Mouse (Mus musculus) intestine, embryonic 15.5 days (tissue): Measurements from ENCODE around the gene Dbp. TPM values are rescaled to one million over a fixed set of nuclear protein-coding genes. Genes with fewer than 3 reads are reported as not detected.
A peak's percentile ranks its signal among the peaks of the same experiment; 100 is the strongest.

ENCODE experiments used
- ATAC-seq: fragments of 200-750 bp; cut with Nextera tagmentation; 2 replicates; pipeline ENCODE4 v1.8.0; 2017; ENCODE audit warnings: moderate TSS enrichment, moderate library complexity
- H3K27ac ChIP-seq: fragments of 300-500 bp; sonication (generic); 2 replicates; pipeline ENCODE4 v1.5.1; 2015; ENCODE audit warnings: mild to moderate bottlenecking, inconsistent platforms
- H3K27me3 ChIP-seq: fragments of 300-500 bp; sonication (generic); replicated peaks from 2 replicates; pipeline ENCODE4 v1.6.1; 2015; ENCODE audit warnings: inconsistent platforms
- H3K36me3 ChIP-seq: fragments of 300-500 bp; sonication (generic); 2 replicates; pipeline ENCODE4 v1.6.1; 2015; ENCODE audit warnings: inconsistent platforms
- H3K4me1 ChIP-seq: fragments of 300-500 bp; sonication (generic); replicated peaks from 2 replicates; pipeline ENCODE4 v1.6.1; 2015; ENCODE audit warnings: inconsistent platforms
- H3K4me2 ChIP-seq: fragments of 300-500 bp; sonication (generic); replicated peaks from 2 replicates; pipeline ENCODE4 v1.6.1; 2015; ENCODE audit warnings: mild to moderate bottlenecking, inconsistent platforms
- H3K4me3 ChIP-seq: fragments of 300-500 bp; sonication (generic); replicated peaks from 2 replicates; pipeline ENCODE4 v1.5.1; 2015; ENCODE audit warnings: inconsistent platforms
- H3K9ac ChIP-seq: fragments of 300-500 bp; sonication (generic); 2 replicates; pipeline ENCODE4 v1.6.1; 2015; ENCODE audit warnings: inconsistent platforms
- H3K9me3 ChIP-seq: fragments of 300-500 bp; sonication (generic); 2 replicates; pipeline ENCODE4 v1.6.1; 2016; ENCODE audit warnings: inconsistent platforms
- WGBS: fragments of 180-500 bp; shearing (Covaris S2); methylation state at CpG from one replicate; pipeline ENCODE4 v1.1.7; 2015; 5-methylcytosine and 5-hydroxymethylcytosine counted together
- polyA plus RNA-seq: library from polyadenylated mRNA; unstranded; fragments of >200 nt; fragmentation: Nextera tagmentation; extraction: Ambion mirVana; gene quantifications from 2 replicates; pipeline ENCODE4 v1.2.1, GENCODE M21; 2015

Dbp gene
- polyA plus RNA-seq, 1 experiment from 2014 or later: 3.4 TPM

DNA sequence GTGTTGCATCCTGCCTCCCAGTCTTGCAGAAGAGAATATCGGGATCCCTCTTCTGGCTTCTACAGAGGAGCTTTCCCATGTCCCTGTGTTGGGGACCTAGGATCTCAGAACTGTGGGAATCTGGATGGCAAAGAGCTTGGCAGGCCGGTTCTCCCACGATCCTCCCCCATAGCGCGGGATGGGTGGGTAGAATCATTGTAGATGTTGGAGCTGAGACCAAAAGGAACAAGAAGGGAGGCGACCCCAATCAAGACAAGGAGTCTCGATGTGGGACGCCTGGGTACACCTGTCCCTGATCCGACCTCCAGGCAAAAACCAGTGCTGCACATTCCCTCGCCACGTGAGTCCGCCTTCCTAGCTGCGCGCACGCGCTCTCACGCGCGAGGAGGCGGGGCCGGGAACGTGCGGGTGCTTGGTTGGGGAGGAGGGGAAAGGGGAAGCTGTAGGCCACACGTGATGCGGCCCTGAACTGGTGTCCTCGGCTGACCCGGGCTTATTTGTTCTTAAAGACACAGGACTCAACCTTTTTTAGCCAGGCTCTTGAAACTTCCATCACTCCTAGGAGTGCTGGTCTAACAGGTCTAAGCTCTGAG, 2.6 kb downstream of the Dbp start:
- H3K27me3 ChIP-seq: no peaks in the 10 kb centered on the region
- peak overlapping the region; percentile 67 for H3K4me3 ChIP-seq
- H3K36me3 ChIP-seq: peaks cover 17% of the 10 kb centered on the region
- no peaks in the 10 kb centered on the region for H3K9me3 ChIP-seq
- H3K27ac ChIP-seq: peak overlapping the region; percentile 83
- ATAC-seq: peak; percentile 12
- H3K4me1 ChIP-seq: peaks cover 63% of the 10 kb centered on the region
- peak overlapping the region; percentile 99 for H3K4me2 ChIP-seq
- under 1% methylated on average over 27 of the region's 27 CpGs for WGBS
- peak overlapping the region; percentile 31 for H3K9ac ChIP-seq

- peak overlapping the region; percentile 83 for H3K27ac ChIP-seq
- peaks cover 23% of the 10 kb centered on the region for H3K36me3 ChIP-seq
- H3K4me2 ChIP-seq: peak overlapping the region; percentile 99
- WGBS: 28% methylated on average over 13 of the region's 13 CpGs
- no peaks in the 10 kb centered on the region for H3K27me3 ChIP-seq
- H3K9ac ChIP-seq: no peak overlapping the region
- peaks cover 68% of the 10 kb centered on the region for H3K4me1 ChIP-seq
- peak; percentile 11 for ATAC-seq
- no peaks in the 10 kb centered on the region for H3K9me3 ChIP-seq
- H3K4me3 ChIP-seq: no peak overlapping the region
Observed at GRCm38 (mm10) chr7:45708221-45708761, 3.4 kb downstream of the Dbp start.

DNA sequence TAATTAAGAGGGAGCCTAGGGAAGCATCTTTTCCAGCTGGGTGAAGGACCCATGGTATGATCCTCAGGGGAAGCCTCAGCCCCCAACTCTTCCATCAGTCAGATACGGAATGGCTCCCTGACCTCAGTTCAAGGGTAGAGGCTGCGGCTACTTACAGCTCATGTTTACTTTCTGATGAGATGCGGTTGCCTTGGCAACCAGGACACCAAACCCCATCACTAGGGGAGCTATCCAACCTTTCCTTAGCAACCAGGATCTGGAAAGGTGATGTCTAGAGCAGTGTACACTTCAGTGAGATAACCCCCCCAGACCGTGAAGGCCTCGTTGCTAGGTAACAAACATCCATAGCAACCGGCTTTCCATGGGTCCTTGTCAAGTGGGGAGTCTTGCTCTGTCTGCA, 4.1 kb downstream of the Dbp start:
- Histone ChIP-seq H3K27me3 (no peaks in the 10 kb centered on the region), H3K36me3 (peaks cover 25% of the 10 kb centered on the region), H3K27ac (0 out of 2 replicates have a peak overlapping the region, but pooled peaks have one; percentile 83), H3K4me2 (peak overlapping the region; percentile 99; the same call in 1 of the 2 replicates), H3K4me3 (no peak overlapping the region), H3K9ac (no peak overlapping the region), H3K9me3 (no peaks in the 10 kb centered on the region), H3K4me1 (peaks cover 66% of the 10 kb centered on the region)
- no peak for ATAC-seq
- 41% methylated on average over 6 of the region's 6 CpGs for WGBS

- H3K4me1 ChIP-seq: peaks cover 72% of the 10 kb centered on the region
- H3K36me3 ChIP-seq: peaks cover 25% of the 10 kb centered on the region
- peak overlapping the region; percentile 30; the same call in 1 of the 2 replicates for H3K27ac ChIP-seq
- H3K9ac ChIP-seq: no peak overlapping the region
- no peaks in the 10 kb centered on the region for H3K9me3 ChIP-seq
- no peak overlapping the region for H3K4me3 ChIP-seq
- H3K27me3 ChIP-seq: no peaks in the 10 kb centered on the region
- no peak for ATAC-seq
- 70% methylated on average over 14 of the region's 14 CpGs for WGBS
- H3K4me2 ChIP-seq: no peak overlapping the region
Observed at GRCm38 (mm10) chr7:45709677-45710355, 4.9 kb downstream of the Dbp start.

GRCm38 (mm10) chr7:45710477-45711191, 5.7 kb downstream of the Dbp start:
- Histone ChIP-seq H3K4me3 (no peak overlapping the region), H3K27me3 (no peaks in the 10 kb centered on the region), H3K9ac (no peak overlapping the region), H3K27ac (no peak overlapping the region; the same call in 1 of the 2 replicates), H3K4me1 (peaks cover 70% of the 10 kb centered on the region), H3K36me3 (peaks cover 25% of the 10 kb centered on the region), H3K9me3 (no peaks in the 10 kb centered on the region), H3K4me2 (no peak overlapping the region)
- WGBS: 92% methylated on average over 20 of the region's 20 CpGs
- no peak for ATAC-seq

GRCm38 (mm10) chr7:45711316-45712021, 6.6 kb downstream of the Dbp start:
- no peak overlapping the region for H3K9ac ChIP-seq
- WGBS: 88% methylated on average over 24 of the region's 24 CpGs
- H3K27me3 ChIP-seq: no peaks in the 10 kb centered on the region
- H3K4me1 ChIP-seq: peaks cover 70% of the 10 kb centered on the region
- peak overlapping the region; percentile 45 for H3K4me2 ChIP-seq
- no peak for ATAC-seq
- peaks cover 25% of the 10 kb centered on the region for H3K36me3 ChIP-seq
- H3K27ac ChIP-seq: peak overlapping the region; percentile 29; the same call in 1 of the 2 replicates
- H3K9me3 ChIP-seq: no peaks in the 10 kb centered on the region
- no peak overlapping the region for H3K4me3 ChIP-seq

- 76% methylated on average over 20 of the region's 21 CpGs for WGBS
- peak overlapping the region; percentile 95; the same call in 1 of the 2 replicates for H3K27ac ChIP-seq
- H3K27me3 ChIP-seq: no peaks in the 10 kb centered on the region
- peaks cover 25% of the 10 kb centered on the region for H3K36me3 ChIP-seq
- peak overlapping the region; percentile 45 for H3K4me2 ChIP-seq
- H3K4me1 ChIP-seq: peaks cover 70% of the 10 kb centered on the region
- H3K9ac ChIP-seq: no peak overlapping the region
- H3K9me3 ChIP-seq: no peaks in the 10 kb centered on the region
- ATAC-seq: peak; percentile 47
- H3K4me3 ChIP-seq: no peak overlapping the region
Observed at GRCm38 (mm10) chr7:45712022-45712757, 7.3 kb downstream of the Dbp start.

DNA sequence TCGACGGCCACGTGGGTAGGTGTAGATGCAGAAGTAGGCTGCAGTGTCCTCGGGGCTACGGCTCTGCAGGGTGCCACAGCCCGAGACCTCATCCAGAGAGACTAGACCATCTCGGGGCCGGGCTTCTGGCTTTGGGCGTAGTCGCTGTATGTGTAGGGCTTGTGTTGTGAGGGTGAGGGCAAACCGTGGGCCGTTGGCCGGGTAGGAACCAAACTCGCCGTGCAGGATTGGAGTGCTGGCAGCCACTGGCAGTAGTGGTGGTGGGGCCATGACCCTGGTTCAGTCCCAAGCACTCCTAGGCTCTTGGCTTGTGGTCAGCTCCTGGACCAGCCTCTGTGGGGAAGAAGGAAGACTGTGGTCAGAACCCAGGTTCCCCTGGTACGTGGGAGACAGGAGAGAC, 8.5 kb downstream of the Dbp start:
- Histone ChIP-seq H3K36me3 (peaks cover 25% of the 10 kb centered on the region), H3K4me2 (peak overlapping the region; percentile 83), H3K9ac (peak overlapping the region; percentile 28; the same call in 1 of the 2 replicates), H3K4me1 (peaks cover 59% of the 10 kb centered on the region), H3K4me3 (peak overlapping the region; percentile 71; the same call in 1 of the 2 replicates), H3K27ac (peak overlapping the region; percentile 95), H3K27me3 (no peaks in the 10 kb centered on the region), H3K9me3 (no peaks in the 10 kb centered on the region)
- WGBS: 84% methylated on average over 16 of the region's 16 CpGs
- no peak for ATAC-seq

- Histone ChIP-seq H3K9me3 (no peaks in the 10 kb centered on the region), H3K4me1 (peaks cover 57% of the 10 kb centered on the region), H3K4me2 (peak overlapping the region; percentile 83)
Observed at GRCm38 (mm10) chr7:45713881-45714520, 9.1 kb downstream of the Dbp start.

GRCm38 (mm10) chr7:45714630-45715089, 9.8 kb downstream of the Dbp start:
- Histone ChIP-seq H3K4me1 (peaks cover 59% of the 10 kb centered on the region), H3K36me3 (peaks cover 27% of the 10 kb centered on the region), H3K27me3 (no peaks in the 10 kb centered on the region), H3K4me2 (peak overlapping the region; percentile 83), H3K9me3 (no peaks in the 10 kb centered on the region), H3K9ac (peak overlapping the region; percentile 72), H3K27ac (peak overlapping the region; percentile 95), H3K4me3 (peak overlapping the region; percentile 71)
- WGBS: 5% methylated on average over 14 of the region's 14 CpGs
- ATAC-seq: peak; percentile 77

More at GRCm38 (mm10) chr7:45713881-45714520, 9.1 kb downstream of the Dbp start:
- Histone ChIP-seq H3K9ac (peak overlapping the region; percentile 72), H3K27ac (peak overlapping the region; percentile 95), H3K36me3 (peaks cover 25% of the 10 kb centered on the region), H3K27me3 (no peaks in the 10 kb centered on the region), H3K4me3 (peak overlapping the region; percentile 71)
- WGBS: 61% methylated on average over 6 of the region's 6 CpGs
- ATAC-seq: no peak
